Mouse (Mus musculus) adrenal gland, postnatal 4 days (tissue): ENCODE measurements around the gene Ggt6. TPM values are rescaled to one million over a fixed set of nuclear protein-coding genes. Genes with fewer than 3 reads are reported as not detected.
"Not testable (repeated sequence)": the region's sequence is repeated elsewhere in the genome, so short reads cannot be mapped to it uniquely, and the experiment has no call there.

Experiments
- DNase-seq, 2 experiments: peaks; one replicate each; pipeline ENCODE4 v3.0.0; 2021 to 2022; ENCODE audit warnings: low spot score in 2 of 2, mixed read lengths in 2 of 2
- total RNA-seq, 2 experiments: library from RNA; stranded (reverse); gene quantifications; 2 replicates each; pipeline ENCODE4 v1.2.3; 2021

Ggt6 gene
- total RNA-seq, 2 experiments from 2014 or later, result 3.8 to 4.7 TPM

DNA sequence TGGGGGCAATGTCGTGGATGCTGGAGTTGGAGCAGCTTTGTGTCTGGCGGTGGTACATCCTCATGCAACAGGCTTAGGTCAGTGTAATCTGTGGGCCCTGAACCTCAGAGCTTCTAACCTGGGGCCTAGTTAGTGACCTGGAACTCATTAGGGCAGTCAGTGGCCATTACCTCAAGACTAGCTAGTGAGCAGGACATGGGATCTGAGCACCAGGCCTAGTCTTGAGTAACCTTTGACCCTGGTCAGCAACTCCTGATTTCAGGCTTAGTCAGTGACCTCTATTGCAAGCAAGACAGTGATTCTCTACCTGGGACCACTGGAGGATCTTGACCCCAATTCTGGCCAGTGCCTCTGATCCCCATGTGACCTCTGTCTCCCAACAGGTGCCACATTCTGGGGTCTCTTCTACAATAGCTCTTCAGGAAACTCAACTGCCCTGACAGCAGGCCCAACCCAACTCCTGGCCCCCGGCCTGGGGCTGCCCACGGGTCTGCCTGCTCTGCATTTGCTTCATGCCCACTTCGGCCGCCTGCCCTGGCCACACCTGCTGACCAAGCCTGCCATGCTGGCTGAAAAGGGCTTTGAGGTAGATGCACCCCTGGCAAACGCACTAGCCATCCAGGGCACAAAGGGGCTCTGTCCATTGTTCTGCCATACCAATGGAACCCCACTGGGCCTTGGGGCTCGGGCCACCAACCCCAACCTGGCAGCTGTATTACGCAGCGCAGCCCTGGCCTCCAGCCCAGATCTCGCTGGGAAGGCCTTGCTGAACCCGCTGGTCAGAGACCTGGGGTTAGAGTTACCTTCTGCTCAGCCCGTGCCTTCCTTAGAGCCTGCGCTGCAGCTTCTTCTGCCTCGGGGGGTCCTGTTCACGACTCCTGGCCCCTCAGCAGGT lies 1.7 kb downstream of the Ggt6 start:
- no peak for DNase-seq

- no peak for DNase-seq
Observed at GRCm38 (mm10) chr11:72438411-72438810, 3.1 kb downstream of the Ggt6 start.

- not testable (repeated sequence) for DNase-seq
Observed at GRCm38 (mm10) chr11:72440597-72440964, 5.3 kb downstream of the Ggt6 start.

DNA sequence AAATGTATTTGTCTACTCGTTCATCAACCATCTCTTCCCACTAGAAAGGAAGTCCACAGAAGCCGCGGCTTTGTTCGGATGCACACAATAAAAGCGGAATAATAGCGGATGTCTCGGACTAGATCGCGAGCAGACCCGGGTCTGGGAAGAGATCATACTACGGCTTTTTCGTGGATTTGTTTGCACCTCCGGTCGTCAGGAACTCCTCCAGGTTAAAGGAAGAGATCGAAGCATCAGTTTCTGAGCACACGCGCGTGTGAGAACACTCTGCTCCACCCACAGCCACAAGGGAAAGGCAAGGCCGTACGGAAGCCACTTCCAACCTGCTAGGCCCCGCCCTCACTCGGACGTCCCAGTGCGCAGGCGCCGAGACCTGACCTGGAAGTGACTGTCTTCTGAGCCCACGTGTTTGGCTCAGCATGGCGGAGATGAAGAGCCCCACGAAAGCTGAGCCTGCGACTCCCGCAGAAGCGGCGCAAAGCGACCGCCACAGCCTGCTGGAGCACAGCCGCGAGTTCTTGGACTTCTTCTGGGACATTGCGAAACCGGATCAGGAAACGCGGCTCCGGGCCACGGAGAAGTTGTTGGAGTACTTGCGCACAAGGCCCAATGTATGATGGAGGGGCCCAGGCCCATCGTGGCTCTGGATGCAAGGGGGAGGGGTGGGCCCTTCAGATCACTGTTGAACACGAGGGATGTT lies 5.8 kb downstream of the Ggt6 start, which contains the start of gene Mybbp1a:
TSS of gene Mybbp1a (plus strand) at position 391 of the 700 bp plus-strand sequence.
- DNase-seq, result peak; percentile 97 to 99

DNA sequence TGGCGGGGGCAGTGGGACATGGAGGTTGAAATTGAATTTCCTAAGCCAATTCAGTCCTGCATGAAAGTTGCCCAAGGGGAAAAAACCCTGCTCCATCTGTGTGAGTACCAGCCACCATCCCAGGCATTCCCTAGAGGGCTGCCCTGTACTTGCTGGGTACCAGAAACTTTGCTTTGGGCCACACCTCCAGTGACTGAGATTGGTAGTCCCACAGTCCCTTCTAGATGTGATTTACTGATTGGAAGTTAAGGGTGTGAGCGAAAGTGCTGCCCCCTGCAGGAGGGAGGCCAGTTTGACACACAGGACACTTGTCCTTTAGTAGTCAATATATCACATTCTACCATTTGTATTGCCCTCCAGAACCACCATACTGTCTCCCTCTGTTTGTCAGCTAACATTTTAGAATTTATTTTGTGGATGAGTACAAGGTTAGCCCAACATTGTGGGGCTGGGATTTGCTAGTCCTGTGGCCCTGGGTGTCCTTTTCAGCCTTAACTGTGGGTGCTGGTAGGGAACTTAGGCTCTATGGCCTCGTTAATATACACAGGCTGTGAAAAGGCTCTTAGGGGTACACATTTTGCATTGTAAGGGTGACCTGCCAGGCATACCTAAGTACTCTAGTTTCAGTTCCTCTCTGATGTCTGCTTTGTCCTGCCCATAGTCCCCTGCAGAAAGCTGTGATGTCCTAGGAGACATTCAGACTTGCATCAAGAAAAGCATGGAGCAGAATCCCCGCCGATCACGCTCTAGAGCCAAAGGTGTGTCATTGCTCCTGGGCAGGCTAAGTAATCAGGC lies 11.2 kb downstream of the Ggt6 start:
- no peak for DNase-seq

GRCm38 (mm10) chr11:72447475-72447874 lies 12.1 kb downstream of the Ggt6 start:
- no peak for DNase-seq

DNA sequence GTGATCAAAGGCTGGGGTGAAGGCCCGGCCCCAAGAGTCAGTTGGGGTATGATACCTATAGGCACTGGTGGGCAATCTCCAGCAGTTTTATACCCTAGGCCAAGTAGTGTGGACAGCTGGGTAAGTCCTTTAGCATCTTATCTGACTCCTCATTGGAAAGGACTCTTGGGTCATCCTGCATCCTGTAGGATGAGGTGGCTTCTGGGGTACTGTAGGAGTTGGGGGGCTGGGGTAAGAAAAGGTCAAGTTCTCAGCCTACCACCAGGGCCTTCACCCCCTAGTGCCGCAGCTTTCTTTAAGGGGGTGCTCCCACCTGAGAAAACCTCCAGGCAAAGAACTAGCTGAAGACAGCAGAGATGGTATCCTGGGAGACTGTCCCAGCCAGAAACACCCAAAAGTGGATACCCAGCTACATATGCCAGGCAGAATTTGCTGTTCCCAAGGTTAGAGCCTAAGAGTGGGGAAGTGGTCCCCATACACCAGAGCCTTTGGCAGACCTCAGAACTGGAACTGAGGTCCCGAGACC lies 16.9 kb downstream of the Ggt6 start:
- DNase-seq, result no peak

- DNase-seq, result no peak
Observed at GRCm38 (mm10) chr11:72453105-72453953, 18.0 kb downstream of the Ggt6 start.

GRCm38 (mm10) chr11:72455694-72456093 lies 20.4 kb downstream of the Ggt6 start:
- DNase-seq, result no peak

- DNase-seq, result no peak
Observed at GRCm38 (mm10) chr11:72457995-72458496, 22.7 kb downstream of the Ggt6 start.

DNA sequence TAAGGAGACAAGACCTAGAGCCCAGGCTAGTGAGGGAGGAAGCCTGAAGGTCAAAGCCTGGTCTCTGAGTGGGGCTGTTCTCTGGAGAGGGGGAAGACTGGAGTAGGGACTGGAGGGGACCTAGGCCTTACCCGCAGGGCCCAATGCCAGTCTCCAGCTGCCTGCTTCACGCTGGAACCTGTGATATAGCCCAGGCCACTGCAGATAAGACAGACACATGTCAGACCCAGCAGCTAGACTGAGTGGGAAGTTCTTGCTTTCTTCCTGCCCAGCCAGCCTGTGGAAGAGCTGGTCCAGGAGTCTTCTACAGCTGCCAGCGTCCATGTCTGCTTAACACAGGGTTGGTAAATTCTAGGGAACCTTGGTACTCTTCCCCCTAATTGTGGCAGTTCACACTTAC lies 23.2 kb downstream of the Ggt6 start:
- no peak for DNase-seq

DNA sequence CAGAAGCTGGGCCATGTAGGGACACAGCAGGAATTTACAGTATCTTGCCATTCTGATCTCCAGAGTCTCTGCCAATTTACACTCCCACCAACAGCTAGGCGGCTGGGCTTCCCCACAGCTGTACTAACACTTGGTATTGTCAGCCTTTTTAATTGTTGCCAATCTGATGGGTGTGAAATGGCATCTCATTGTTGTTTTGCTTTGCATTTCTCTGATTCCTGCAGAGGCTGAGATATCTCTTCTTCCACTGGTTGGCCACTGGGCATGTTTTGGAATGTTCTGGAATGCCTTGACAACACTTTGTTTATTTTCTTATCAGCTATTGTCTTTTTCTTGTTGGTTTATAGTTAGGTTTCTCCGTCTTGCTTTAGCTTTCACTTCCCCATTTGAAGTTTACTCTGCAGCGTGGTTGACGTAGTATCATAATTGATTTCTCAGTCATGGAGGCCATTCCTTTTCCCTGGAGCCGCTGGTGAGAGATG lies 26.2 kb downstream of the Ggt6 start:
- DNase-seq, result no peak

DNA sequence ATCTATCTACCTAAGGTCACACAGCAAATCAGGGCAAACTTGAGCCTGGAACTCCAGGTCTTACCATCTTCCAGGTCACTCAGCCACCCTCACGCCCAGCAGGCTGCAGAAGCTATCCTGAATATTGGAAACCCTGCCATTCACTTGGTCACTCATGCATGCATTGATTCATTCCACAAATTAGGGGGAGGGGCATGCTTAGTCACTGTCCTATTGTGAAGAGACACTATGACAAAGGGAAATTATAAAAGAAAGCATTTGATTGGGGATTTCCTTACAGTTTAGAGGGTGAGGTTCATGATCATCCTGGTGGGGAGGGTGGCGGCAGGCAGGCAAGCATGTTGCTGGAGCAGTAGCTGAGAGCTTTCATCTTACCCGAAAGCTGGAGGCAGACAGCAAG lies 29.5 kb downstream of the Ggt6 start:
- DNase-seq, result no peak

- DNase-seq, result no peak
Observed at GRCm38 (mm10) chr11:72465978-72466693, 30.8 kb downstream of the Ggt6 start.

- no peak for DNase-seq
Observed at GRCm38 (mm10) chr11:72466694-72467507, 31.6 kb downstream of the Ggt6 start.

DNA sequence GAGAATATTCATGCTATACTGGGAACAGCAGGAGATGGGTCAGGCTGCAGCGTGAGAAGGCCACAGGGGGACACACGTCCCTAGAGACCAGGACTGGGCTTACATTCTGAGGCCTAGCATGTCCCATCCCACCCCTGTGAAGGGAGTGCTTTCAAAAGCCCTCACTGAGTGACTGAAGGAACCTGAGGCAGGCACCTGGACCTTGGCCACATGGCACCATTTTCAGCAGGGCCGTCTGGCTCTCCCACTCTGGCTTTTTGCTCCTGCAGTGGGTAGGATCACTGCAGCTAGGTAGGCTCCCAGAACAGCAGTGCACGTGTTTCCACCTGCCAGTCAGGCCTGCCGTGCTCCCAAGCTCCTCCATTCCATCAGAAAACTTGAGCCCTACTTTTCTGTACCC lies 33.2 kb downstream of the Ggt6 start:
- DNase-seq, result no peak

DNA sequence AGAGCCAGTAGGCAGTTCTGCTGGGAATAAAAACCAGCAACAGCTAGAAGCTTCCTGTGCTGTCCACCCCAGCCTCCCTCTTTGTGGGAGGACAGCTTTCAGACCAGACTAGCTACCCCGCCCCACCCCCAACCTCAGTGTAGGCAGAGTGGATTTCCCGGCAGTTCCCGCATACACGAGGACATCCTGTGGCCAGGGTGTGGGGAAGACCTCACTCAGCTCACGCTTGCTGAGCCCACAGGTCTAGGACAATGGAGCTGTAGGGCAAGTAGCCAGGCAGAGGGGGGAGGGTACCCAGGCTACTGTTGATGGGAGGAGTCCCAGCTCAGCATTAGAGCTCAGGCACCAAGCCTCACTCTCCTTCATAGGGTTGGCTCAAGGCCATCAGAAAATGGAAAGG lies 33.9 kb downstream of the Ggt6 start:
- no peak for DNase-seq

- DNase-seq, result no peak
Observed at GRCm38 (mm10) chr11:72470004-72470403, 34.7 kb downstream of the Ggt6 start.

GRCm38 (mm10) chr11:72471381-72471780 lies 36.1 kb downstream of the Ggt6 start:
- no peak for DNase-seq
